Mouse (Mus musculus): ENCODE data around the gene Lrch4.

- no peak for TF ChIP-seq POLR2A (IDR thresholded peaks at IDR 0.05; ENCODE audit: low read depth, low read length)
- no peak for TF ChIP-seq CTCF (IDR thresholded peaks at IDR 0.05; ENCODE audit: extremely low read depth, insufficient read depth, insufficient read length, insufficient replicate concordance)
These were observed 57.3 kb downstream of the Lrch4 start for GRCm38 (mm10) chr5:137686127-137686790.

Data from spleen, adult 2 months (tissue).